Mouse (Mus musculus) gastrocnemius, postnatal 4 days (tissue): ENCODE results near the gene Kcnk13. TPM values are rescaled to one million over a fixed set of nuclear protein-coding genes. Genes with fewer than 3 reads are reported as not detected.

Experiments
- DNase-seq, 2 experiments: peaks; one replicate each; pipeline ENCODE4 v3.0.0; 2021 to 2022; ENCODE audit warnings: low spot score in 2 of 2, mixed read lengths in 2 of 2
- long read RNA-seq, 2 experiments: library from polyadenylated mRNA; stranded (forward); transcript quantifications; one replicate each; pipeline ENCODE4 v2.0.0; 2021
- total RNA-seq, 2 experiments: library from RNA; stranded (reverse); gene quantifications; 2 replicates each; pipeline ENCODE4 v1.2.3; 2021

Kcnk13 gene
- total RNA-seq: 1 to 10 TPM; 4.3 to 4.7 TPM
- long read RNA-seq, experiment 1, partial matches to known transcripts: 3 of 8 reads
- long read RNA-seq, experiment 1, other reads (novel, unspliced or antisense): 1 of 8 reads
- long read RNA-seq, experiment 2, transcript Kcnk13-202 (3 exons, 3,061 nt): major isoform, 5 of 17 reads
- long read RNA-seq, experiment 2, partial matches to known transcripts: 5 of 17 reads
- long read RNA-seq, experiment 2, other reads (novel, unspliced or antisense): 3 of 17 reads

GRCm38 (mm10) chr12:99964301-99965202, at the start of gene Kcnk13:
TSS of gene Kcnk13 (plus strand) at chr12:99964499.
- peak in 1 of 2 experiments; percentile 57 for DNase-seq

DNA sequence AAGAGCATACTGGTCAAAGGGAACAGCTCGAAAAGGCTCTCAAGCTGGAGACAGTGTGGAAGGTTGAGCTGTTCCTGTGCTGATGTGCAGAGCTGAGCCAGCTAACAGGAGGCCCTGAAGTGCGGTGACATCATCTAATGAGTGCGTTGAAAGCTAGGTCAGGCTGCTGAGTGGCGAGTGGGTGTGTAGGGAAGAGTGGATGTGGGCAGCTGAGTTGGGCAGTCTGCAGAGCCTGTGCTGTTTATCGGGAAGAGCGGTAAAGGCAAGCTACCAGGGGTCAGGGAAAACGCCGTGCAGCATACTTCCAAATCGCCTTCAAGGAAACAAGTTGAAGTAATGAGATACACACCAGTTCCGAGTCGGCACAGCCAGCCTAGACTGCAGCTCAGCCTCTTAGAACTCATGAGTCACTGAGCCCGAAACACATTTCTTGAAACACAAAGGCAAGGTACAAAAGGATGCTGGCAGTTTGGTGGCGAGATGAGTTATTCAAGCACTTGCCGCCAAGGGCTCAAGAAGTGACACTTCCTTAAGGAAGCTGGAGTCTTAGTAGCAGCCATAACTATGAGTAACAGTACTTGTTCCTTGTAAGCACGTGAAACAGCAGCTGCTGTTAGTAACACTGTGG, 46.4 kb upstream of the Kcnk13 start:
- no peak for DNase-seq

DNA sequence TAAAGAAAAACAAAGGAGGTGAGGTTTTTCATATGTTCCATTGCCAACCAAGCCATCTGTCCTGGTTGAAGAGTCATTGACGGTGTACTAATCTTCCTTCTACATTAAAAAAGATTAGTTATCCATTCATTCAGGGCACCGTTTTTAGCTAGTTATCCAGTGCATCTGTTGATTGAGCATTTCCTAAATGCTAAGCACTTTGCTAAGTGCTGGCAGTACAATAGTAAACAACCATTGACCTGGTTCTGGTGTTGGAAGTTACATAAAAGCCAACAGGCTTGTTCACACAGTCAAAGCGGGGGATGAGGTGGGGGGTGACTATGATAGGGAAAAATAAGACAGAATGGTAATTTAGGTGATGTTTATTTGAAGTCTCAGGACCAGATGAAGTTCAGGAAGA, 44.7 kb upstream of the Kcnk13 start:
- no peak for DNase-seq

DNA sequence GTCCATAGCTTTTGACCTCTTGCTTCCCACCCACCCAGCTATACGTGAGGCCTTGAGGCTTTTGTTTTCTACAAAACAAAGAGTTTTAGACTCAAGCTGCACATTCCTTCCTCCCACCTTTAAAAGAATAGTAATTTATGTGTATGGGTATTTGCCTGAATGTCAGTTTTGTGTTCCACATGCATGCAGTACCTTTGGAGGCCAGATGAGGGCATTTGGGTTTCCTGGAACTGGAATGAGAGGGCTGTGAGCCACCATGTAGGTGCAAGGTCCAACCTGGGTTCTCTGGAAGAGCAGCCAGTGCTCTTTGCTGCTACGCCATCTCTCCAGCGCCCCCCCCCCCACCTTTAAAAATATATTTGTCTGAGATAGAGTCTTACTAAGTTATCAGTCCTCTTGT, 43.3 kb upstream of the Kcnk13 start:
- no peak for DNase-seq

- DNase-seq: no peak
Measured at GRCm38 (mm10) chr12:99923131-99923606, 41.1 kb upstream of the Kcnk13 start.

DNA sequence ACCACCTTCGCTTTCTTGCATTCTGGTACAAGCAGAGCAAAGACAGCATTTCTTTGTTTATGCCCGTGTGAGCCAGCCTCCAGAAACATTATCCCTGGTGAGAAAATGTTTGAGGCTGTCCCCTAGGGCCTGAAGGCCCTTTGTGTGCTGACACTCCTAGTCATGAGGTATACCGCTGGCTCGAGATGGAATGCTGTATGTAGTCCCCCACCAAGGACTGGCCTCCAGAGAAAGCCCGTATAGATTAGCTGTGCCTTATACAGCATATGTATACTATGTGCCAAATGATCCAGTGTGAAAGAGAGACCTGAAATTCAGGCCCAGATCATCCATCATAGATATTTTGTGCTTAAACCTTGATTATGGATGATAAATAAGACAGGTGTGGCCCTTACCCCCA, 40.6 kb upstream of the Kcnk13 start:
- no peak for DNase-seq

DNA sequence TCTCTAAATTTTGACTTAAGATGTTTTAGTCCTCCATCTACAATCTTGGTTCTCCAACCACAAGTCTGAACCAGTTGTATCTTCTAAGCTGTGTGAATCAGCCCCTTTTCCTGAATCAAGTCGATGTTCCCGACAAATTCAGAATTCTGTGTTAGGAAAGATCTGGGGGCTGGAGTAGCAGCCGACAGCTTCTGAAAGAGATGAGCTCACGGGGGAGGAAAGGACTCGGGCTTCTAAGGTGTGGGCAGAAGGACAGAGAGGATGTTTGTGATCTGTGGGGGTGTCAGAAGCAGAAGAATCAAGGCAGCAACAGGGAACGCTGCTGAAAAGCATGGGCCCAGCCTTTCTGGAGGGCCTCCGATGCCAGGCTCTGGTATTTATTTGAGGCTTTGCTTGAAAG, 36.0 kb upstream of the Kcnk13 start:
- no peak for DNase-seq

GRCm38 (mm10) chr12:99929160-99929559, 35.1 kb upstream of the Kcnk13 start:
- DNase-seq: no peak

DNA sequence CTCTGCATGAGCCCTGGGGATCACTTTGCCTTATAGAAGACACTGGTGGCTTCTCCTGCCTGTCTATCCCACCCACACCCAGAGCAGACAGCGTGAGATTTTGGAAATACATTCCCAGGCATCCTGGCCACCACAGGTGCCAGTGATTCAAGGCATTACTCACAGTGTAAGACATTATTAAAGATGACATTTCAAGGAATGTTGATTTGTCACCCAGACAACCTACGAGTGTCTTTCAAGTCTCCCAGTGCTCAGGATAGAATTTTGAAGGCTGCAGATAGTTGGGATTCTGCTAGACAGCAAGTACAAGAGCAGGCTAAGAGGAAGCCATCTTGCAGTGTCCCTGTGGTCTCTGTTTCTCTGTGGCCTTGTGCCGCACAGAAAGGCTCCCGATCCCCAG, 32.1 kb upstream of the Kcnk13 start:
- DNase-seq: no peak

GRCm38 (mm10) chr12:99933630-99934029, 30.7 kb upstream of the Kcnk13 start:
- DNase-seq: no peak

GRCm38 (mm10) chr12:99935403-99935802, 28.9 kb upstream of the Kcnk13 start:
- no peak for DNase-seq

- no peak for DNase-seq
Measured at GRCm38 (mm10) chr12:99938476-99938875, 25.8 kb upstream of the Kcnk13 start.

GRCm38 (mm10) chr12:99939179-99939578, 25.1 kb upstream of the Kcnk13 start:
- DNase-seq: no peak

DNA sequence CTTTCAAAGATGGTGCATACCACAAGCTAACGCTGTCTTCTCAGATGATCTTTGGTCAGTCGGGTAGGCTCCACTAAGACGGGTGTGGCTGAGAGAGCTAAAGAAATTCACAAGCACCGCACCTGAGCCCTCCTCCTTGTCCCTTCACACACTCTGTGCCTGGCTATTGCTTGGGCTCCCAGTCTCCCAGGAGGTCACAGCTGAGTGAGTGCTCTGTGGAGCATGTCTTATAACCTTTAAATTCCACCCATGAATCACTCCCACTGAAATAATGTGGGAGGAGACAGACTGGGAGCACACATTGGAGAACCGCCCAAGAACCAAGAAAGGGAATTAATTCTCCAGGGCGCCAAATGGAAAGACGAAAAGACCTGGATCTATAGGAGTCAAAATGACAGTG, 23.6 kb upstream of the Kcnk13 start:
- DNase-seq: no peak

GRCm38 (mm10) chr12:99942441-99942840, 21.9 kb upstream of the Kcnk13 start:
- no peak for DNase-seq

- peak; percentile 50 to 72 for DNase-seq
Measured at GRCm38 (mm10) chr12:99952928-99953327, 11.4 kb upstream of the Kcnk13 start.

DNA sequence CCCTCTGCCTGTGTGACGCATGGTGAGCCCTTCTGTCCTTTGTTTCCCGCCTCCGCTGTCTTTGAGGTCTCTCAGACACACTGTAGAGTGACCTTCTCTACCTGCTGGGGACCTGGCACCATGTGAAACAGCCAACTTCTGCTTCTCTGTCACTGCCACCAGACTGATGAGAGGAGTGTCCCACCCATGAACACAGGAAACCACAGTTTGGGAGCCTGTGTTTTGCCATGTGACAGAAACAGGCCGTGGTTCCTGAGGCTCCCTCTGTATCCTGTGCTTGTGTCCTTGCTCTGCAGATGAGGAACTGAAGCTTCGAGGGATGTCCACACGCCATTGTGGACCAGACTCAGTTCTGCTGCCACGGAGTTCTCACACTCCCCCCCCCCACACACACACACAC, 7.9 kb upstream of the Kcnk13 start:
- no peak for DNase-seq

- DNase-seq: no peak
Measured at GRCm38 (mm10) chr12:99958068-99959060, 5.9 kb upstream of the Kcnk13 start.

DNA sequence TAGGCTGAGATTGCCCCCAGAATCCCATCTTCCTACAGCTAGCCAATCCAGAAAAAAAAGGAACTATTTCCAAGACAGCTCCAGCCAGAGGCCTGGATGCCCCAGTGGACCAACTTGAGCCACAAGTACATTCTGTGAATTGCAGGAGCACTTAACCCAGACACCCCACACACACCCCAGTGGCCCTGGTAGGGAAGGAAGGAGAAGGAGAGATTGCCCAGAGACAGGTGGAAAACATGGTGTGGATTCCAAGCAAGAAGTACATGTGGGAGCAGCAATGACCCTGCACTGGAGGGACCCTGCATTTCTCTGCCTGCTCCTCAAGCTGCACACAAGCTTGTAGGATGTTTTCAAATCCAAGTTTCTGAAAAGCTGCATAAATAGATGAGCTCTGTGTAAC, 5.0 kb upstream of the Kcnk13 start:
- no peak for DNase-seq

DNA sequence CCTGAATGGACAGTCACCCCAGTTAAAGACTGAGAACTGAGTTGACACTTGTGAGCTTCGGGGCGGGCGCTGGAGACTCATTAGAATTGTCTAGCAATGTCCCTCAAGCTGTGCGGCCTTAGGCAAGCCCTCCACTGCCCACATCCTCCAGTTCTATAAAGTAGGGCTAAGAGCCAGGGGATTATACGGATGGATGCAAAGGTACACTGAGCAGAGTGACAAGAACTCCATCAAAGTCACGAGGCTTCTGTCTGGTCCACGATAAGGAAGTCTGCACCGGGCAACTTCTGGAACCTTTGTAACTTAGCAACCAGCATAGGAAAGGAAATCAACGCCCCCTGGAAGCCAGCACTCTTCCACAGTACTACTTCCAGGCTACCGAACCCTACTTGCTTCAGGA, 4.4 kb upstream of the Kcnk13 start:
- DNase-seq: no peak

DNA sequence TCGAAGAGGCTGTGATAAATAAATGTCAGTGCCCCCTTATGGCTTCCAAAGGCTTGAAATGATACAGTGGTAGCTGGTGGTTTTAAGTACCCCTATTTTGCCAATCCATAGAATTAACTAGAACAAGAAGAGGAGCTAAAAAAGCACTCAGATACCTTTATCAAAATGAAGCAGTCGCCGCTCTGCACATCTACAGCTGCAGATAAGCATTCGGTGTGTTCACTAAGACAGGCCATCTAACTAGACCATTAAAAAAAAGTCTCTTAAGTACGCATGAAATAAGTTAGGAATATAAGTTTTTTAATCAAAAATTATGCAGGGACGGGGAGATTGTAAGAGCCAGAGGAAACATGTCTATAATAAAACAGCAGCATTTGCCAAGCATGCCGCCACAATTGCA, 3.6 kb upstream of the Kcnk13 start:
- no peak for DNase-seq
